Mouse (Mus musculus): ENCODE results near the gene Glyatl3. TPM values are rescaled to one million over a fixed set of nuclear protein-coding genes. Genes with fewer than 3 reads are reported as not detected.
A peak's percentile ranks its signal among the peaks of the same experiment; 100 is the strongest.

Gene Glyatl3
- polyA plus RNA-seq, 1 experiment = not detected

GRCm38 (mm10) chr17:40882172-40882571 is 32.0 kb downstream of the Glyatl3 start:
- no peaks in the 10 kb centered on the region for H3K9me3 ChIP-seq (replicated peaks; ENCODE audit: control insufficient read depth, insufficient read depth, low read length, poor library complexity, severe bottlenecking)
- no peak overlapping the region for H3K4me3 ChIP-seq (ENCODE audit: low read depth, low read length)
- H3K4me1 ChIP-seq (ENCODE audit: control insufficient read depth, insufficient read depth, low read length) = no peaks in the 10 kb centered on the region
- no peak overlapping the region for H3K27ac ChIP-seq (ENCODE audit: insufficient read depth, low read length)
- H3K36me3 ChIP-seq (ENCODE audit: control insufficient read depth, insufficient read depth, low read length, poor library complexity, severe bottlenecking) = no peaks in the 10 kb centered on the region
- no peak overlapping the region for H3K9ac ChIP-seq (ENCODE audit: low read depth, poor library complexity, severe bottlenecking)
- TF ChIP-seq EP300 (IDR thresholded peaks at IDR 0.05; ENCODE audit: insufficient read depth, low read depth, low read length) = no peak
- no peak for TF ChIP-seq POLR2A (IDR thresholded peaks at IDR 0.05; ENCODE audit: insufficient read depth, low read length)
- TF ChIP-seq CTCF (IDR thresholded peaks at IDR 0.05; ENCODE audit: low read depth, low read length) = no peak
- H3K27me3 ChIP-seq (ENCODE audit: control insufficient read depth, insufficient read depth, low read length, poor library complexity, severe bottlenecking) = no peaks in the 10 kb centered on the region

GRCm38 (mm10) chr17:40879924-40880691 is 34.0 kb downstream of the Glyatl3 start, which contains the start of gene 9130008F23Rik:
Gene 9130008F23Rik, minus strand, starts transcription at chr17:40880559.
- Histone ChIP-seq H3K36me3 (ENCODE audit: control insufficient read depth, insufficient read depth, low read length, poor library complexity, severe bottlenecking) (no peaks in the 10 kb centered on the region), H3K27ac (ENCODE audit: insufficient read depth, low read length) (0 out of 2 replicates have a peak within 1 kb of the TSS, but pooled peaks have one; percentile 7), H3K9me3 (replicated peaks; ENCODE audit: control insufficient read depth, insufficient read depth, low read length, poor library complexity, severe bottlenecking) (no peaks in the 10 kb centered on the region), H3K27me3 (ENCODE audit: control insufficient read depth, insufficient read depth, low read length, poor library complexity, severe bottlenecking) (no peaks in the 10 kb centered on the region), H3K9ac (ENCODE audit: low read depth, poor library complexity, severe bottlenecking) (peak within 1 kb of the TSS; percentile 71), H3K4me1 (ENCODE audit: control insufficient read depth, insufficient read depth, low read length) (no peaks in the 10 kb centered on the region), H3K4me3 (ENCODE audit: low read depth, low read length) (peak within 1 kb of the TSS; percentile 69)
- TF ChIP-seq EP300 (IDR thresholded peaks at IDR 0.05; ENCODE audit: insufficient read depth, low read depth, low read length) = peak; percentile 39; the same call in 1 of the 2 replicates
- TF ChIP-seq CTCF (IDR thresholded peaks at IDR 0.05; ENCODE audit: low read depth, low read length) = no peak

- no peaks in the 10 kb centered on the region for H3K4me1 ChIP-seq (ENCODE audit: control insufficient read depth, insufficient read depth, low read length)
- H3K36me3 ChIP-seq (ENCODE audit: control insufficient read depth, insufficient read depth, low read length, poor library complexity, severe bottlenecking) = no peaks in the 10 kb centered on the region
- H3K27me3 ChIP-seq (ENCODE audit: control insufficient read depth, insufficient read depth, low read length, poor library complexity, severe bottlenecking) = no peaks in the 10 kb centered on the region
- TF ChIP-seq EP300 (IDR thresholded peaks at IDR 0.05; ENCODE audit: insufficient read depth, low read depth, low read length) (no peak), CTCF (IDR thresholded peaks at IDR 0.05; ENCODE audit: low read depth, low read length) (no peak), POLR2A (IDR thresholded peaks at IDR 0.05; ENCODE audit: insufficient read depth, low read length) (no peak)
- H3K4me3 ChIP-seq (ENCODE audit: low read depth, low read length) = peak overlapping the region; percentile 69
- no peak overlapping the region for H3K27ac ChIP-seq (ENCODE audit: insufficient read depth, low read length)
- H3K9me3 ChIP-seq (replicated peaks; ENCODE audit: control insufficient read depth, insufficient read depth, low read length, poor library complexity, severe bottlenecking) = no peaks in the 10 kb centered on the region
- peak overlapping the region; percentile 71 for H3K9ac ChIP-seq (ENCODE audit: low read depth, poor library complexity, severe bottlenecking)
Observed at GRCm38 (mm10) chr17:40879528-40879923, 34.6 kb downstream of the Glyatl3 start.

GRCm38 (mm10) chr17:40877741-40878140 is 36.4 kb downstream of the Glyatl3 start:
- Histone ChIP-seq H3K4me1 (ENCODE audit: control insufficient read depth, insufficient read depth, low read length) (no peaks in the 10 kb centered on the region), H3K27ac (ENCODE audit: insufficient read depth, low read length) (peak overlapping the region; percentile 42; the same call in 1 of the 2 replicates), H3K4me3 (ENCODE audit: low read depth, low read length) (no peak overlapping the region), H3K36me3 (ENCODE audit: control insufficient read depth, insufficient read depth, low read length, poor library complexity, severe bottlenecking) (no peaks in the 10 kb centered on the region), H3K27me3 (ENCODE audit: control insufficient read depth, insufficient read depth, low read length, poor library complexity, severe bottlenecking) (no peaks in the 10 kb centered on the region), H3K9me3 (replicated peaks; ENCODE audit: control insufficient read depth, insufficient read depth, low read length, poor library complexity, severe bottlenecking) (no peaks in the 10 kb centered on the region), H3K9ac (ENCODE audit: low read depth, poor library complexity, severe bottlenecking) (no peak overlapping the region)
- no peak for TF ChIP-seq EP300 (IDR thresholded peaks at IDR 0.05; ENCODE audit: insufficient read depth, low read depth, low read length)
- TF ChIP-seq CTCF (IDR thresholded peaks at IDR 0.05; ENCODE audit: low read depth, low read length) = no peak
- no peak for TF ChIP-seq POLR2A (IDR thresholded peaks at IDR 0.05; ENCODE audit: insufficient read depth, low read length)

GRCm38 (mm10) chr17:40875568-40875967 is 38.6 kb downstream of the Glyatl3 start:
- no peaks in the 10 kb centered on the region for H3K27me3 ChIP-seq (ENCODE audit: control insufficient read depth, insufficient read depth, low read length, poor library complexity, severe bottlenecking)
- no peak overlapping the region for H3K9ac ChIP-seq (ENCODE audit: low read depth, poor library complexity, severe bottlenecking)
- H3K4me3 ChIP-seq (ENCODE audit: low read depth, low read length) = no peak overlapping the region
- no peaks in the 10 kb centered on the region for H3K9me3 ChIP-seq (replicated peaks; ENCODE audit: control insufficient read depth, insufficient read depth, low read length, poor library complexity, severe bottlenecking)
- H3K27ac ChIP-seq (ENCODE audit: insufficient read depth, low read length) = no peak overlapping the region
- no peaks in the 10 kb centered on the region for H3K36me3 ChIP-seq (ENCODE audit: control insufficient read depth, insufficient read depth, low read length, poor library complexity, severe bottlenecking)
- no peaks in the 10 kb centered on the region for H3K4me1 ChIP-seq (ENCODE audit: control insufficient read depth, insufficient read depth, low read length)
- TF ChIP-seq EP300 (IDR thresholded peaks at IDR 0.05; ENCODE audit: insufficient read depth, low read depth, low read length) (no peak), POLR2A (IDR thresholded peaks at IDR 0.05; ENCODE audit: insufficient read depth, low read length) (no peak), CTCF (IDR thresholded peaks at IDR 0.05; ENCODE audit: low read depth, low read length) (no peak)

DNA sequence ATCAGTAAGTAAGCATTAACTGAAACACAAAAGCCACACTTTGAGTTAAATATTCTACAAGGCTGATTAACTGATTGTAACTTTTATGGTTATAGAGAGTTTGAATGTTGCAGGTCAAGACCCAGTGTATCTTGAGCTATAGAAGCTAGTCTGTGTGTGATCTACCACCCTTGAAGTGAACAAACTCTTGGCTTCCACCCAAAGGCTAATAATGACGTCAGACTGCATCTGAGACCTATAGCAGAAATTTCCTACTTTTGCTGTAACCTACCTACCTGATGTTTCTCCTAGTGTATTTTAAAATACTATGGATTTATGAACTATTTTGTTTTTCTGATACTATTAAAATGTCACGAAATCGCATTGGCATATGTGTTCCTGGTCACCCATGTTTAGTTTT is 39.4 kb downstream of the Glyatl3 start:
- Histone ChIP-seq H3K27me3 (ENCODE audit: control insufficient read depth, insufficient read depth, low read length, poor library complexity, severe bottlenecking) (no peaks in the 10 kb centered on the region), H3K36me3 (ENCODE audit: control insufficient read depth, insufficient read depth, low read length, poor library complexity, severe bottlenecking) (no peaks in the 10 kb centered on the region), H3K27ac (ENCODE audit: insufficient read depth, low read length) (no peak overlapping the region), H3K9me3 (replicated peaks; ENCODE audit: control insufficient read depth, insufficient read depth, low read length, poor library complexity, severe bottlenecking) (no peaks in the 10 kb centered on the region), H3K4me3 (ENCODE audit: low read depth, low read length) (no peak overlapping the region), H3K4me1 (ENCODE audit: control insufficient read depth, insufficient read depth, low read length) (no peaks in the 10 kb centered on the region), H3K9ac (ENCODE audit: low read depth, poor library complexity, severe bottlenecking) (no peak overlapping the region)
- TF ChIP-seq POLR2A (IDR thresholded peaks at IDR 0.05; ENCODE audit: insufficient read depth, low read length) = no peak
- TF ChIP-seq CTCF (IDR thresholded peaks at IDR 0.05; ENCODE audit: low read depth, low read length) = no peak
- TF ChIP-seq EP300 (IDR thresholded peaks at IDR 0.05; ENCODE audit: insufficient read depth, low read depth, low read length) = no peak

Measured in ES-Bruce4 (cell line).